Mouse (Mus musculus): ENCODE measurements around the gene Polr2i.
"Not testable (repeated sequence)": the region's sequence is repeated elsewhere in the genome, so short reads cannot be mapped to it uniquely, and the experiment has no call there.

Gene Polr2i

GRCm38 (mm10) chr7:30231669-30232454 is at the start of gene Polr2i, which contains the start of gene Tbcb:
Gene Polr2i, plus strand, starts transcription at chr7:30231948.
Gene Tbcb, minus strand, starts transcription at chr7:30232272.
- DNase-seq = peak; percentile 98

DNA sequence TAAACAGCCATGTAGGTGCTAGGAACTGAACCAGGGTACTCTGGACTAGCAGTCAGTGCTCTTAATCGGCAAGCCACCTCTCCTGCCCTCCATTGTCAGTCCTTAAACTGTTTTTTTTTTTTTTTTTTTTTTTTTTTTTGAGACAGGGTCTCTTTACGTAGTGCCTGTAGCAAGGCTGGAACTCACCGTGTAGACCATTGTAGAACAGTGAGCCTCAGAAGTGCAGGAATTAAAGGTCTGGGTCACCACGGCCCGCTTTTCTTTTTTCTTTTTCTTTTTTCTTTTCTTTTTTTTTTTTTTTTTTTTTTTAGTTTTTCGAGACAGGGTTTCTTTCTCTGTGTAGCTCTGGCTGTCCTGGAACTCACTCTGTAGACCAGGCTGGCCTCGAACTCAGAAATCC is 48.6 kb upstream of the Polr2i start:
- DNase-seq = not testable (repeated sequence)

GRCm38 (mm10) chr7:30183879-30184289 is 47.9 kb upstream of the Polr2i start, which contains the start of gene Cox7a1:
Gene Cox7a1, plus strand, starts transcription at chr7:30184144.
- DNase-seq = peak; percentile 76 to 80

- DNase-seq = no peak
These were observed 47.0 kb upstream of the Polr2i start for GRCm38 (mm10) chr7:30184641-30185348.

- DNase-seq = no peak
These were observed 43.2 kb upstream of the Polr2i start for GRCm38 (mm10) chr7:30188344-30189115.

- DNase-seq = no peak
These were observed 42.6 kb upstream of the Polr2i start for GRCm38 (mm10) chr7:30189116-30189491.

DNA sequence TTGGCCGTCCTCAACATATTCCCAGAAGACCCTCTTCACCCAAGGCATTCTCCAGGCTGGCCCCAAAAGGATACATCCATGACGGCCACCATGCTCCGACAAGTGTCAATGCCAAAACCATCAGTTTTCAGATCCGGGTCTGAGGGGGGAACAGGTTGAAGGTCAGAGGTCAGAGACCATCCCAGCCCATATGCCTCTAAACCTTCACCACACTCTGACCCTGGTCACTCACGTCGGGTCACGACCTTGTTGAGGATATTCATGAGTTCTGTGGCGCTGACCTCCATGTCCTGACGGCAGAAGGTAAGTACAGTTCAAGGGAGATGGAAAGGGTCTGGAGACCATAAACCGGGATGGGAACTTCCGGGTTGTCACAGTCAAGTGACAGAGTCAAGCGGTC is 39.7 kb upstream of the Polr2i start:
- DNase-seq = no peak

- no peak for DNase-seq
These were observed 38.7 kb upstream of the Polr2i start for GRCm38 (mm10) chr7:30193013-30193412.

DNA sequence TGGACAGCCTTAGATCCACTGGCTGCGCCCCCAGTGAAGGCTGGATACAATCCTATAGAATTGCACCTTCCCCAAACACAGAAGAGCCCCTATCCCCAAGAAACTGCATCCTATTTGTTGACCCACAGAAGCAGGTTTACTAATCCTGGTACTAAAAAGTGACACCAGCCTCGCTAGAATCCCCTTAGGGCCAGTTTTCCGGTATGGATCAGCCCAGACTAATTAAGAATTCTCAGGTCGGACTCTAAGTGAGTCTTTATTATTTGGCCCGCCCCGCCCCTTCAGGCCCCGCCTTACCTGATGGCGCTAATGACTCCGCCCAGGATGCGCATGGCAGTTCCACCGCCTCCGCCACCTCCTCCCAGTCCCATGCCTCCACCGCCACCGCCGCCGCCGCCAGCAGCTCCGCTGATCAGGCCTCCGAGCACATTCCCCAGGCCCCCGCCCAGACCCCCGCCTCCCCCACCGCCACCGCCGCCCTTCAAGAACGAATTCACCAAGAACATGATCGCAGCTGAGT is 38.1 kb upstream of the Polr2i start:
- DNase-seq = peak; percentile 85 to 86

DNA sequence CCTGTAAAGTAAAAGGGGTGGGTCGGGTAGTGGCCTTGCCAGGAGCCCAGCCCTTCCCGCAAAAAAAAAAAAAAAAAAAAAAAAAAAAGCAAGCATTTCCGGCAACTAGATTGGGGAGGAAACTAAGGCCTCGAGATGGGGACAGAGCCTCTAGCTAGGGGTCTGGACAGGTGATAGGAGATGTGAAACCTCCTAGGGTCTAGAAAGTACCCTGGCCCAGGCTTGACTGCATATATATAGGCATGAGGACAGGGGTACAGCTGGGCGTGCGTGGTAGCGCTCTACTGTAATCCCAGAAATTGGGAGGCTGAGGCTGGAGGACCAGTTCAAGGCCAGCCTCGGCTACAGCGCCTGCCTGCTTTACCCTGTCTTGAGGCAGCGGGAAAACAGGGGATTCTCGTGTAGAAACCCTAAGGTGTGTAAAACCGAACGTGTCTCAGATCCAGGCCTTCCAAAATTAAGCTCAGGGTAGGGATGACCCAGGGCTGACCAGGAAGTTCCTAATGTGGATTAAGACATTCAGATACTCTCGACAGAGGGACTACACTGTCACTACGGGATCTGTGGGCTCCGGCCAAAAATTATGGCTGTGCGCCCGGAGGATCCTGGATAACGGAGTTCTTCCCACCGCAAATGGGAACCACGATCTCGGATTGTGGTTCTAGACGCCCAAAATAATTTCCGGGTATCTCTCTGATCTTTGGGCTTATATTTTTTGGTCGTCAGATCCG is 37.5 kb upstream of the Polr2i start:
- peak; percentile 79 to 88 for DNase-seq

DNA sequence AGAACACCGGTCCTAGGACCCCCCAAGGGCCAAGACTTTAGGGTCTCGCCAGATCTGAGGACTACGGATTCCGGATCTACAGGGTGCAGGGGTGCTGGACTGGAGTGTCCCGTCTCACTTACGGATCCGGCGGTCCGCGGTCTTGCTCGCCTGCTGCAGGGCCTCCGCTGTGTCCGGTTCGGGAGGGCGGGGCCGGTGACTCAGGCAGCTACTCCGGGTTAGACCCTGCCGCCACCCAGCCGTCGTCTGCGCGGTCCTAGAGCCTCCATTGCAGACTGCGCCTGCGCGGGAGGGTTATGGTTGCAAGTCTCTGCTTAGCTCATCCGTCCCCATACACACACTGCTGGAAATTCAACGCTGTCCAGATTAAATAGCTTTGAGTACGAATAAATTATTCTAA is 36.9 kb upstream of the Polr2i start:
- peak; percentile 97 to 98 for DNase-seq

- DNase-seq = no peak
These were observed 36.3 kb upstream of the Polr2i start for GRCm38 (mm10) chr7:30195461-30195860.

DNA sequence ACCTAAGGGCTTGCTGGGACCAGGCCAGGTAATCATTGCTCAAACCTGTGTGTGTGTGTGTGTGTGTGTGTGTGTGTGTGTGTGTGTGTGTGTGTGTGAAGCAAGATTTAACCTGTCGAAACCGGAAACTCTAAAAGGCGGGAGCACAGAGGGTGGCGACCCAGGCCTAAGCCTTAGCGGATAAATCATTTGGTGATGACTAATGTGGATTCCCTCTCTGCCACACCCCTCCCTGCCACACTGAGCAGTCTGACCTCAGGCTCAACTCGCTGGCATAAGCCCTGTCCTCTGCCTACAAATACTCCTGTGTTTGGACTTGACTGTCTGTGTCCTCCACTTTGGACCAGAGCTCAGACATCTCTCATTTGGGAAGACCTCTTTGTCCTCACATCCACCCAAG is 35.6 kb upstream of the Polr2i start:
- DNase-seq = no peak

GRCm38 (mm10) chr7:30197592-30198129 is 34.1 kb upstream of the Polr2i start:
- no peak for DNase-seq

- DNase-seq = peak; percentile 75 to 77
These were observed 33.2 kb upstream of the Polr2i start, which contains the start of gene Capns1 for GRCm38 (mm10) chr7:30198481-30198971. Gene Capns1, minus strand, starts transcription at chr7:30198811.

DNA sequence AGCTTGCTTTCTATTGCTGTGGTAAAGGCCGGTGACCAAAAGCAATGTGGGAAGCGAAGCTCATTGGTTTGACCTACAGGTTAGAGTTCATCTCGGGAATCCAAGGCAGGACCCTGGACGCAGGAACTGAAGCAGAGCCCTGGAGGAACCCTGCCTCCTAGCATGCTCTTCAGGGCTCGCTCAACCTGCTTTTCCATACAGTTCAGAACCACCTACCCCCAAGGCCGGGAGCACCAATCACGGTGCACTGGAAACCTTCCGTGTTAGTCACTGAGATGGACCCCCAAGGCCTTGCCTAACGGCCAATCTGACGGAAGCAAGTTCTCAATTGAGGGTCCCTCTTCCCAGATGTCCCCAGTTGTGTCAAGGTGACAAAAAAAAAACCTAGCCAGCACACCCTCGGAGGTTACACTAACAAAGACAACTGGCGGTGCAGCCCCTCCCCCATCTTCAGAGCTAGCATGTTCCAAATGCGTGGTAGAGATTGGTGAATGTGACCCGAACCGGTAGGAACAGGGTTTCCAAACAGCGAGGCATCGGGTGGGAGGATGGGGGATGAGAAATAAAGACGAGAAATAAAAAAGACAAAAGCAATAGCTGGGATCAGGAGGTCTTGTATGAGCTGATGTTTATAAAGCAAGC is 32.1 kb upstream of the Polr2i start:
- DNase-seq = no peak

- no peak for DNase-seq
These were observed 31.5 kb upstream of the Polr2i start for GRCm38 (mm10) chr7:30200200-30200599.

GRCm38 (mm10) chr7:30200661-30201060 is 31.1 kb upstream of the Polr2i start:
- not testable (repeated sequence) for DNase-seq

DNA sequence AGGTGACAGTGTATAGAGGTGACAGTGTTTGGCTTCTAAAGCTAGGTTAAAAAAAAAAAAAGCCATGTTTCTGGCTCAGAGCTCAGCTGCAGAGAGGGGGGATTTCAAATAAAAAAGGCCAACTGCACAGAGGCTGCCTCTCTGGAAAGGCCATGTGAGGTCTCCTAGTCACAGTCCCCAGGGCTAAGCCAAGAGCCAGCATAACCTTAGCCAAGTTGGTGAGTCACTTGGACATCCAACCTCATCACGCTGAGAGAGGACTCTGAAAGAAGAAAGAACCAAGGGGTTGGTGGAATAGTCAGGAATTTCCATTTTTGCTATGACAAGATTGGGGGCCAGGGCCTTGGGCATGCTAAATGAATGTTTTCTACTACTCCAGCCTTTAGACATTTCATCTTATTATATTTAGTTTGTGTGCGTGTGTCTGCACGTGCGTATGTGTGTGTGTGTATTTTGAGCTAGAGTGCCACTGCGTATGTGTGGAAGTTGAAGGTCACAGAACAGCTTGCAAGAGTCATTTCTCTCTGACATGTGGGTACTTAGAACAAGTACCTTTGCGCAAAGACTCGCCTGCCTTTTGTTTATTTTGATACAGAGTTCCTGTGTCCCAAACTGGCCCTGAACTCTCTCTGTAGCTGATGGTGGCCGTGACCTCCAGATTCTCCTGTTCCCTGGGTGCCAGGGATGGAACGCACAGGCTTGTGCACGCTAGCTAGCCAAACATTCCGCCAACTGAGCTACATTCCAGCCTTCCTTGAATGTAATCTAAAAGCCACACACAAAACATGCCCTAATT is 28.7 kb upstream of the Polr2i start:
- DNase-seq = peak in 1 of 2 experiments; percentile 54

GRCm38 (mm10) chr7:30204380-30204779 is 27.4 kb upstream of the Polr2i start:
- no peak for DNase-seq
